Mouse (Mus musculus) embryonic stem cell, embryonic (primary cell): ENCODE data around the gene Spata5.

Source experiments
- CTCF ChIA-PET, 4 experiments: fragments of 300-600 bp in 2 of 4; fragments of 350-600 bp in 2 of 4; sonication (Branson Sonifier 250); formaldehyde crosslinking; loops; one replicate each; lab custom pipeline; 2022; ENCODE audit warnings: inconsistent platforms in 2 of 4; lab: Charles Lee
- POLR2A ChIA-PET, 4 experiments: fragments of 300-600 bp in 2 of 4; fragments of 350-600 bp in 2 of 4; sonication (Branson Sonifier 250); formaldehyde crosslinking; loops; one replicate each; lab custom pipeline; 2022; ENCODE audit warnings: antibody characterized with exemption in 4 of 4, inconsistent platforms in 1 of 4; lab: Charles Lee

Gene Spata5

DNA sequence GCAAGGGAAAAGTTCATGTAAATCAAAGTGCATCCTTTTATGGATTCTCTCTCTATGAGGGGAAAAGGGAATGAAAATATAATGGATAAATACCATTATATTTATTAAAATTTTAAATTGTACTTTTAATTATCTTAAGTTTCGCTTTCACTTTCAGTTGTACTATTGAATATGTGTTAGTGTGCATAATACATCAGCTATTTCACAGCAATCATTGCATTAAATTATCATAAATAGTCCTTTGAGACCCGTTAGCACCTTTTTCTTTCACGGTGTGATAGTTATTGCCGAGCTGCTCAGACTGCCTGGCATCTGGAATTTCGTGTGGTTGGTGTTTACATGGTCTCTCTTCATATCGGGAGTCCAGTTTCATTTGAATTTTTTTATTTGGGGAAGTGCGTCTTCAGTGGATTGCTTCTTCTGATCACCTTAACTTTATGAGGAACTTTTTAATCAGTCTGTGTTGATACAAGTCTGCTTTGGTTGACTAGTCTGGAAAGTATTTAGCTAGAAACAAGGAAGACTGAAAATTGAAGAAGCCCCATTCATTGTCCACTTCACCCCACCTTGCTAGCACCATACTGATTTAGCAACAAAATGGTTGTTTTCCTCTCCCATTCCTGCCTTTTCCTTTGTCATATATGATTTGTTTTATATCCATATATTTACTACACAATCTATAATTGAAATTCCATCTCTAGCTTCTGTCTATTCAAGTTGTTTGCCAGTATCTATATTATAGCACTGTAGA, 57.9 kb downstream of the Spata5 start:
- POLR2A ChIA-PET = interaction anchor here in 2 of 4 experiments (0.6 to 1.5 kb wide), 4 partner anchors 11 to 78 kb away, joined by 3 to 6 read pairs (median 3); partner anchors contain the start of genes Nudt6 (in 1 of the 2) and Spata5 (in 1 of the 2)
- CTCF ChIA-PET = interaction anchor here in 1 of 4 experiments (0.6 kb wide), 1 partner anchor 678 kb away, joined by 3 read pairs; no protein-coding TSS in a partner anchor

- CTCF ChIA-PET = interaction anchor here in 1 of 4 experiments (1.1 kb wide), 1 partner anchor 90 kb away, joined by 3 read pairs; no protein-coding TSS in a partner anchor
- POLR2A ChIA-PET = interaction anchor here in 1 of 4 experiments (0.7 to 0.9 kb wide), 2 partner anchors 16 to 1131 kb away, joined by 3 read pairs; no protein-coding TSS in a partner anchor
These were observed 60.1 kb downstream of the Spata5 start for GRCm38 (mm10) chr3:37479771-37480170.

- CTCF ChIA-PET = interaction anchor here in 1 of 4 experiments (0.6 to 1.3 kb wide), 2 partner anchors 23 to 58 kb away, joined by 3 to 4 read pairs; no protein-coding TSS in a partner anchor
- POLR2A ChIA-PET = interaction anchor here in 1 of 4 experiments (0.6 to 1.6 kb wide), 4 partner anchors 13 to 769 kb away, joined by 3 to 5 read pairs (median 4); no protein-coding TSS in a partner anchor
These were observed 61.6 kb downstream of the Spata5 start for GRCm38 (mm10) chr3:37481295-37481694.

- POLR2A ChIA-PET = no interaction called here
- CTCF ChIA-PET = no interaction called here
These were observed 63.0 kb downstream of the Spata5 start for GRCm38 (mm10) chr3:37482720-37483119.

DNA sequence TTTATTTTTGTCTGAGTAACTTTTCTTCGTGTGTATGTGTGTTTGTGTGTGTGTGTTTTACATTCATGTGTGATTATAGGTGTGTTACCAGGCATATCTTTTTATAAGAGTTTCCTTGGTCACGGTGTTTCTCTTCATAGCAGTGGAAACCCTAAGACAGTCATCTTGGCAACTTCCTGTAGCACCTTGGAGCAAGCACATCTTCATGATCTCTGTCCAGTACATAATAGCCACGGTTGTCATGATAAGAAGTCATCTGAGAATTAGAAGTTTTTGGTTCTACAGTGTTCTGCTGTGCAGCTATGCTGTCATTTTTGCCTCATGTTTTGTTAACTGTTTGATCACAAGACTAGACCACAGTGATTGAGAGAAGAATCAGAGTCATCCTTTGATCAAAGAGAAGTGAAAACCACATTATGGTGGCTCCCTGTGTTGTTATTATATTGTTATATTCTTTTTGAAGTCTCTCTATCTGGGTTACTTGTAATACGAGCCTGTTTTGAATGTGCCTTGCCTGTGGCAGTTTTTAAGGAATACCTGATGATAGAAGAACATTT, 64.1 kb downstream of the Spata5 start:
- CTCF ChIA-PET = no interaction called here
- POLR2A ChIA-PET = no interaction called here

DNA sequence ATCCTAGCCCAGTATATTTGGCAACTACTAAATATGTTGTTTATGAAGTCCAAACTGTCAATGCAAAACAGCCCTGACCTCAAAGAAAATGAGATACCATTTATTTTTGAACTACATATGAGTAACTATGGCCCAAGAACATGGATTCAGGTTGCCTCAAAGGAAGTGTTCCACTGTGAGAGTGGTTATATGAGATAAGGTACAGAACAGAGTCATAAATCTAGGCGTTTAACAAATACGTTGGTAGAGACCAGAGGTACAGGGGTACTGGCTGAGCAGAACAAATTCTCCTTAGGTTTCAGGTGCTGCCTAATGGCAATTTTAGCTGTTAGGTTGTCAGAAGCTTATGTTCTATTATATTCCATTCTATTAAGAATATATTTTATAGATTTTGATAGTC, 67.9 kb downstream of the Spata5 start:
- POLR2A ChIA-PET = interaction anchor here in 2 of 4 experiments (0.8 to 0.9 kb wide), 2 partner anchors 17 to 64 kb away, joined by 3 to 4 read pairs; no protein-coding TSS in a partner anchor

DNA sequence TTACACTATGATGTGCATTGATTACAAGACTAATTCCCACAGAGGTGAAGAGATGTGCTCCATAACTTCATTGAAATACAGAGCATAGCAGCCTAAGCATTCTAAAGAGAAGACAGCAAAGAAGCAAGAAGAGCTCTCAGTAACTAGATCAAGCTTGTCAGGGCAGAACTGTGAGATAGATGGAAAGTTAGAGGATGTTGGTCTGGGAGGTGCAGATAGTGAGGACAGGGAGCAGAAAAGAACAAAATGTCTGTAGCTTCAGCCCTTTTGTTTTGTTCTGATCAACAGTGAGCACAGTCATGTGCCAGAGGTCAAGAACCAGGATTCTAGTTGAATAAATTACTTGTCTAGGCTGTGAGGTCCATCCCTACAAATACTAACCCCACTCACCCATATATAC, 68.5 kb downstream of the Spata5 start:
- POLR2A ChIA-PET = interaction anchor here in 2 of 4 experiments (0.8 to 1.8 kb wide), 5 partner anchors 10 to 152 kb away, joined by 3 to 6 read pairs (median 4); partner anchors contain the start of gene Spry1 (in 1 of the 2)
- CTCF ChIA-PET = interaction anchor here in 1 of 4 experiments (1.0 kb wide), 1 partner anchor 27 kb away, joined by 4 read pairs; no protein-coding TSS in a partner anchor

More for the DNA sequence above, 67.9 kb downstream of the Spata5 start:
- CTCF ChIA-PET = interaction anchor here in 1 of 4 experiments (1.0 kb wide), 1 partner anchor 28 kb away, joined by 4 read pairs; no protein-coding TSS in a partner anchor

GRCm38 (mm10) chr3:37490025-37490424, 70.3 kb downstream of the Spata5 start:
- POLR2A ChIA-PET = interaction anchor here in 1 of 4 experiments (0.6 kb wide), 1 partner anchor 895 kb away, joined by 4 read pairs; no protein-coding TSS in a partner anchor
- CTCF ChIA-PET = no interaction called here

DNA sequence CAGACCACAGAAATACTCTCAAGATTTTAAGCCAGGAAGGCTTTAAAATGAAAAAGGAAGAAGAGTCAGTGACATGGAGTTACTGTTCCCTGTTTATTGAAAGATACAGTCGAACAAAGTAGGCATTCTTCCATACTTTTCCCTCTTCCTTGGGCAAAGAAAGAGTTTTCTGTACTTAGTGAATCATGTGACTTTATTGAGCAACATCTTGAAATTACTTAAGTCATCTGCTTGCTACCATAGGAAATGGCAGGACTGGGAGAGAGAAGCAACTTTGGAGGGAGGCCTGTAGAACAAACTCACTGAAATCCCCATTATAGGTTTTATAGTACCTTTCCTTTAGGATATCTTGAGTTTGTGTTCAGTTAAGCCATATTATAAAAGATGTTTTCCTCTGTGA, 81.2 kb downstream of the Spata5 start:
- CTCF ChIA-PET = interaction anchor here in 1 of 4 experiments (2.0 kb wide), 1 partner anchor 14 kb away, joined by 8 read pairs; no protein-coding TSS in a partner anchor
- POLR2A ChIA-PET = interaction anchor here in 1 of 4 experiments (0.7 kb wide), 1 partner anchor 33 kb away, joined by 3 read pairs; no protein-coding TSS in a partner anchor

- ChIA-PET CTCF (interaction anchor here in 1 of 4 experiments (1.5 kb wide), 1 partner anchor 13 kb away, joined by 6 read pairs; no protein-coding TSS in a partner anchor), POLR2A (interaction anchor here in 2 of 4 experiments (0.6 to 1.7 kb wide), 2 partner anchors 12 to 83 kb away, joined by 3 to 9 read pairs; partner anchors contain the start of genes Nudt6 (in 1 of the 2) and Spata5 (in 1 of the 2))
These were observed 82.9 kb downstream of the Spata5 start for GRCm38 (mm10) chr3:37502552-37502951.

GRCm38 (mm10) chr3:37503846-37504245, 84.2 kb downstream of the Spata5 start:
- ChIA-PET POLR2A (interaction anchor here in 1 of 4 experiments (0.7 to 1.8 kb wide), 5 partner anchors 8 to 34 kb away, joined by 3 to 9 read pairs (median 3); no protein-coding TSS in a partner anchor), CTCF (interaction anchor here in 2 of 4 experiments (0.6 to 1.7 kb wide), 4 partner anchors 8 to 22 kb away, joined by 3 to 13 read pairs (median 4); no protein-coding TSS in a partner anchor)

DNA sequence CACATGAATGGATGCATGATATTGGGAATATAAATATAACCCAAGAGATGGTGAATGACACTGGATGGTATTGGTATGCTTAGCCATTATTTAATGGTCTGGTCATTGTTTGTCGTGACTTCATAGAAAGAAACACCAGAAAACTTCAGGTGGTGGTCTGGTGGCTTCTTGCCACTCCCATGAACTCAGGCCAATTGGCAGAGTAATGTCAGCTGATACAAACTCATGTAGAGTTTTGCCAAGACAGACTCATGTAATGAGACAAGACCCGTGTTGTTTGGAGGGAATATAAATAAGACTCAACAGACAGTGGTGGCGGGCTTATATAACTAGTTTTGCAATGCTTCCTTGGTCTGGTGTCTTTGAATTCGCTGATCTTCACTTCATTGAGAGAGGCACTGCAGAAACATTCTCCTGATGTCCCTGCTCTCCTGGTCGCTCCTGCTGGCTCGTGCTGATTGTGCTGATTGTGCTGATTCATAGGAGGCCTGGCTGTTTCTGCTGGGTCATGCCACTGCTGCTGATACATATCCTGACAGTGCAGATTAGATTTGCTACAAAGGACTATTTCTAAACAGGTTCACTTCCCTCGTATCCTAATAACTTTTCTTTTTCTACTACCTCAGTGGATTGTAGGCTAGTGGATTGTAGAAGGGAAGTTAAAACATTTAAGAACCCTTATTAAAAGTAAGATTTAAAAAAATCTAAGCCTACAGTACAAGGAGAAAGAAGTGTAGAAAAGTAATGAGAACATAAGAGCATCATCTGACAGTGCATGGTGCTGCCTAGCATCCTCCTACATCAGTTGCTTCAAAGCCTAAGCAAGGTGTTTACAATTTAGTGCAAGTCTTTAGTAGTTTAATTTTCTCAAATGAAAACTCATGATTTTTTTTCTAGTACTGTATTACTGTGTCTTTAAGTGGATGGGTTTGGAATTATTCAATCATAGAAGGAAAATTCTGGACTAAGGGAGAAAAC, 90.6 kb downstream of the Spata5 start:
- ChIA-PET POLR2A (interaction anchor here in 1 of 4 experiments (0.7 kb wide), 1 partner anchor 673 kb away, joined by 3 read pairs; no protein-coding TSS in a partner anchor), CTCF (interaction anchor here in 1 of 4 experiments (0.7 kb wide), 1 partner anchor 721 kb away, joined by 5 read pairs; no protein-coding TSS in a partner anchor)

- CTCF ChIA-PET = interaction anchor here (0.5 to 1.7 kb wide), 24 partner anchors 9 to 300 kb away, joined by 3 to 13 read pairs (median 4); no protein-coding TSS in a partner anchor
- POLR2A ChIA-PET = interaction anchor here in 1 of 4 experiments (0.9 to 1.3 kb wide), 4 partner anchors 12 to 34 kb away, joined by 3 to 9 read pairs (median 4); no protein-coding TSS in a partner anchor
These were observed 95.8 kb downstream of the Spata5 start for GRCm38 (mm10) chr3:37515485-37515884.

DNA sequence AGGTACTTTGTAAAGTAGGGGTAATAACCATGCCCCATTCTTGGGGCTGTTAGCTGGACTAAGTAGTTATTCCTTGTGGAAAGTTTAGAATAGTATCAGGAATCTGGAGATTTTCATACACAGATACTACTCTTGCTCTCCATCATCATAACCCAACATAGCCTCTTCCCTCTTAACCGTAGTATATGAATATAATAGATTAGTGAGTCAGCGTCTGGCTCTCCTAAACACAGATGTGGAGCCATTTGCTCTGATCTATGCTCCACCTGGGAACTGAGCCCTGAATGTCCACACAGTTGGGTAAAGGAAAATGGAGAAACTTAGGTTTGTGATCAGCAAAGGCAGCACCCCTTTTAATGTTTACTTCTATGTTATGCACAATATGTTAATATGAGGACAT, 96.7 kb downstream of the Spata5 start:
- ChIA-PET CTCF (interaction anchor here in 3 of 4 experiments (1.1 to 1.7 kb wide), 3 partner anchors 8 to 45 kb away, joined by 3 to 6 read pairs (median 4); no protein-coding TSS in a partner anchor), POLR2A (interaction anchor here in 1 of 4 experiments (0.8 to 1.1 kb wide), 2 partner anchors 20 to 22 kb away, joined by 3 to 4 read pairs; no protein-coding TSS in a partner anchor)

GRCm38 (mm10) chr3:37518611-37519010, 98.9 kb downstream of the Spata5 start:
- CTCF ChIA-PET = interaction anchor here in 1 of 4 experiments (0.6 kb wide), 1 partner anchor 15 kb away, joined by 3 read pairs; no protein-coding TSS in a partner anchor

GRCm38 (mm10) chr3:37520334-37521023, 100.8 kb downstream of the Spata5 start:
- ChIA-PET POLR2A (interaction anchor here in 1 of 4 experiments (1.3 to 1.9 kb wide), 3 partner anchors 11 to 17 kb away, joined by 3 to 5 read pairs (median 5); no protein-coding TSS in a partner anchor), CTCF (no interaction called here)

More at GRCm38 (mm10) chr3:37518611-37519010, 98.9 kb downstream of the Spata5 start:
- POLR2A ChIA-PET = interaction anchor here in 1 of 4 experiments (1.7 to 2.8 kb wide), 2 partner anchors 10 to 21 kb away, joined by 6 to 10 read pairs; no protein-coding TSS in a partner anchor
